Mouse (Mus musculus) 3T3-L1 (cell line): ENCODE results near the gene Dnajc15.

Source experiments
- DNase-seq: peaks from one replicate; pipeline ENCODE4 v3.0.0-alpha.2; 2015; ENCODE audit warnings: low read depth, low spot score

Gene Dnajc15

DNA sequence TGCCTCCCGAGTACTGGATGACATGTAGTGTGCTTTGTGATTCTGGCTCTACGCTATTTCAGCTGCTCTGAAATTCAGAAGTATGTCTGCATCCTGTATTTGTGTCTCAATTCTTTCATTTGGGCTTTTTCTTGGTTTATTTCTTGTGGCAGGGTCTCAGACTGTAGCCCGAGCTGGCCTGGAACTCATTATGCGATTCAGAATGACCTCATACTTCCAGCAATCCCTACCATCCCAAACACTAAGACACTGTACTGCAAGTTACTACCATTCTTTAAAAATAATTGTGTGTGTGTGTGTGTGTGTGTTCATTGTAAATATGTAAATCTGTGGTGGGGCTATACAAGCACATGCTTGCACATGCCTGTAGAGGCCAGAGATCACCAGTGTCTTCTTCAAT lies 78.4 kb downstream of the Dnajc15 start:
- DNase-seq, result no peak

GRCm38 (mm10) chr14:77795240-77795639 lies 79.7 kb downstream of the Dnajc15 start:
- DNase-seq, result no peak

GRCm38 (mm10) chr14:77794285-77794949 lies 80.5 kb downstream of the Dnajc15 start:
- DNase-seq, result no peak

DNA sequence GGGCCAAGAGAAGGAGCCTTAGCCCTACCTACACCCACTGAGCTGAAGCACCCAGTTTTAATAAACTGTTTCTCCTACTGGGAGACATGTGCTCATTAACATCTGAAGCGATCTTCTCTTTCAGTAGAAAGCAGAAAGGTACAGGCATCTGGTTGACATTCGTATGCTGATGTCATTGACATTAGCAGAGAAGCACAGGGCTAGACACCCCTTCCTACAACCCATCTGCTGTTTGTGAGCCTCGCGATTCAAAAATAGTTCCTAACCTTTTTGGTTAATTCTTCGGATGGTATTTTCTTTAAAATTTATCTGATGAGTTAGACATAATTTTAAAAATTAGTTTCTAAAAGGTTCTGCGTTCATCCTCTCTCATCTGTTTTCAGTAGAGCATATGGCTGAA lies 81.9 kb downstream of the Dnajc15 start:
- DNase-seq, result no peak

DNA sequence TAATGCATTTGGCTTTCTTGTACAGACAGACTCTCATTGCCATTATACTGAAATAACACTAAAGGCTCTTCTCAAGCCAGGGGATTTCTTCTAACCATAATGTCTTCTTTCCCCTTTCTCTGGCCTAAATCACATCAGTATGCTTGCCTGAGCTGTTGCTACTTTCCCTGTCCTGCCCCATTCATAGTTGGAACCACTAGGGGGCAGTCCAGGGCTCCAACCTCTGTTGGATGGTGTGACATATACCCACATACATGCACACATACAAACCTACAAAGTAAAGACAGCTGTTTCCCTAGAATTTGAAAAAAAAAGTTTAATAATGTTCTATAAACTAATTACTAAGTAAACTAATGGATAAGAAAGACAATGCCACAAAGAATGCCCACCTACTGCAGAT lies 91.7 kb downstream of the Dnajc15 start:
- DNase-seq, result peak; percentile 22

- no peak for DNase-seq
Measured at GRCm38 (mm10) chr14:77777365-77777764, 97.6 kb downstream of the Dnajc15 start.

DNA sequence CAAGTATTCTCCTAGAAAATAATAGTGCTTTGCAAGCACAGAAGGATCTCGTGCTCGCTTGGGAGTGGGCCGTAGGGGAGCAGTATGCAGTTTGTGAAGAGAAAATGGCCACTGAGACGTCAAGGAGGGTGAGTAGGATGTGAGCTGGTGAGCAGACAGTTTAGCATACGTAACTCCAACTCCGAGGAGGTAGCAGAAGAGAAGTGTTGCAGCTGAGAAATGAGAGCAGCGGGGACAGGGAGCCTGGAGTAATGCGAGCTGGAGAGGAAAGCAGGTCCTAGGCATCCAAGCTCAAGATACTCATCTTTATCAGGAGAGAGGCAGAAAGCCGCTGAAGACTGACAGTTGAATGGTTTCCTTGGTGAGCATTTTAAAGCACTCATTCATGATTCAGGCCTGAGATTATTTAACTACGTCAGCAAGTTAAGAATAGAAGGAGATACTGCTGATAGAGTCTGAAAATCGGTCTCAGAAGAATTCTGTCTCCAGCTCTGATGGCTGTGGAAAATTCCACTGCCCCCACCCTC lies 98.9 kb downstream of the Dnajc15 start:
- DNase-seq, result no peak

- no peak for DNase-seq
Measured at GRCm38 (mm10) chr14:77773331-77773730, 101.6 kb downstream of the Dnajc15 start.

DNA sequence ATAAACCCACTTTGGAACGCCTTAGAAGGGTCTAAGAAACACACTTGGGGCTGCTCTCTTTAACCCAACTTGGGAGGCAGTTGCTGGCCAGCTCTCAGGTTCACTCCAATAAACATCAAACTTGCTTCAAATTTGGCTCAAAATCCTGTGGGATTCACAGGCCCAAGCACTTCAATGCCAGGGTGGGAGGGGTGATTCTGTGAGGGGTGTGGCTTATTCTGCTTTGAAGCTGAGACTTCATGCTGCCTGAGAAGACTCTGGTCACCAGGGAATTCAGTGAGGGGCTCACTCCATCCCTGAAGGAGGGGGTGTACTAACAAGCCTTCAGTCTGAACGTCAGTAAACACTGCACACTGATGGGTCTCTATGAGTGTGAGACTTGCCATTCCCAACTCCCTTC lies 103.3 kb downstream of the Dnajc15 start:
- DNase-seq, result no peak
